Mouse (Mus musculus) cerebellum, adult 2 months (tissue): Measurements from ENCODE around the gene Acot1.

Experiments
- CTCF ChIP-seq: fragments of 200-500 bp; IDR thresholded peaks from 2 replicates; pipeline ENCODE4 v1.5.1; 2011; ENCODE audit warnings: low read depth, mild to moderate bottlenecking, control low read depth, low read length, moderate library complexity, borderline replicate concordance; ENCODE audit not compliant: insufficient read depth
- POLR2A ChIP-seq: fragments of 200-500 bp; IDR thresholded peaks from 2 replicates; pipeline ENCODE4 v1.6.1; 2011; ENCODE audit warnings: low read length, control low read depth, borderline replicate concordance; ENCODE audit not compliant: insufficient read depth

DNA sequence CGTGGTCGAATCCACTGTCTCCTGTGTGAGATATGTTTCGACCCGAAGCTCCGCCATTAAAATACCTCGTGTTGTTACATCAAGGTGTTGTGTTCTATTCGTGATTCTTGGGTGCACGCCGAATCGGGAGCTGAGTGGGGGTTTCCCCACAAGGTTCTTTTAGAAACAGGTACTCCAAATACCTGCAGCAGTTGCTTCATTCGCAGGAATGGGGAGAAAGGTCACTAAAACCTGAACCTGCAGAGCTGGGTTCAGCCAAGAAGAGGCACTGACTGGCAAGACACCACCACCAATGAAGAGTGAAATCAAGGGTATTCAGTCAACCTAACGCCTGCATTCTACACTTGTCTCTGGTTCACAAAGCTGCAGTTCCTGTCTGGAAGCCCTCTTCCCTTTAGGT, 1.0 kb upstream of the Acot1 start:
- TF ChIP-seq POLR2A (no peak), CTCF (no peak)
